Mouse (Mus musculus): ENCODE results near the gene Scrg1.
"Not testable (repeated sequence)": the region's sequence is repeated elsewhere in the genome, so short reads cannot be mapped to it uniquely, and the experiment has no call there.

The Scrg1 gene

GRCm38 (mm10) chr8:57511316-57512118 lies 55.8 kb downstream of the Scrg1 start, which contains the start of gene Hmgb2:
TSS of gene Hmgb2 (plus strand) at chr8:57511907.
- peak; percentile 100 for DNase-seq

GRCm38 (mm10) chr8:57512141-57513056 lies 56.7 kb downstream of the Scrg1 start:
- DNase-seq, result peak; percentile 37

GRCm38 (mm10) chr8:57513178-57513661 lies 57.5 kb downstream of the Scrg1 start:
- DNase-seq, result not testable (repeated sequence)

GRCm38 (mm10) chr8:57516685-57517084 lies 61.0 kb downstream of the Scrg1 start:
- not testable (repeated sequence) for DNase-seq

- DNase-seq, result no peak
Observed at GRCm38 (mm10) chr8:57517723-57518122, 62.0 kb downstream of the Scrg1 start.

GRCm38 (mm10) chr8:57520186-57520786 lies 64.6 kb downstream of the Scrg1 start:
- DNase-seq, result no peak

All from kidney, adult 18-20 months (tissue).